Mouse (Mus musculus): ENCODE data around the gene Sowahb. TPM values are rescaled to one million over a fixed set of nuclear protein-coding genes. Genes with fewer than 3 reads are reported as not detected.

Gene Sowahb
- polyA plus RNA-seq, 1 experiment from 2014 or later: 1.3 TPM

- ATAC-seq (no peak), DNase-seq (ENCODE audit: low spot score) (no peak)
- no peak overlapping the region for H3K4me3 ChIP-seq (ENCODE audit: low read depth, low read length)
- H3K36me3 ChIP-seq (ENCODE audit: insufficient read depth, low read length): no peaks in the 10 kb centered on the region
- no peak overlapping the region for H3K4me2 ChIP-seq (replicated peaks; ENCODE audit: low read depth, low read length)
- H3K27ac ChIP-seq (ENCODE audit: low read length): no peak overlapping the region
- H3K9me3 ChIP-seq (ENCODE audit: low read length): no peaks in the 10 kb centered on the region
- H3K4me1 ChIP-seq (ENCODE audit: insufficient read depth, low read depth, low read length): peaks cover 6% of the 10 kb centered on the region; the same call in 1 of the 2 replicates
- no peaks in the 10 kb centered on the region for H3K27me3 ChIP-seq (replicated peaks; ENCODE audit: insufficient read depth, low read length)
- H3K9ac ChIP-seq (replicated peaks; ENCODE audit: low read depth): no peak overlapping the region
- TF ChIP-seq EP300 (IDR thresholded peaks at IDR 0.05) (no peak), CTCF (IDR thresholded peaks at IDR 0.05) (no peak)
- 91% methylated on average over 9 of the region's 9 CpGs for WGBS
Observed at GRCm38 (mm10) chr5:93008256-93008655, 36.6 kb downstream of the Sowahb start.

GRCm38 (mm10) chr5:93005815-93006341 is 38.9 kb downstream of the Sowahb start:
- ATAC-seq (peak; percentile 51), DNase-seq (ENCODE audit: low spot score) (peak; percentile 68)
- peak overlapping the region; percentile 29 for H3K4me3 ChIP-seq (ENCODE audit: low read depth, low read length)
- no peak overlapping the region for H3K9ac ChIP-seq (replicated peaks; ENCODE audit: low read depth)
- peak overlapping the region; percentile 55 for H3K4me2 ChIP-seq (replicated peaks; ENCODE audit: low read depth, low read length)
- 40% methylated on average over 14 of the region's 14 CpGs for WGBS
- no peaks in the 10 kb centered on the region for H3K9me3 ChIP-seq (ENCODE audit: low read length)
- no peak for TF ChIP-seq CTCF (IDR thresholded peaks at IDR 0.05)
- TF ChIP-seq EP300 (IDR thresholded peaks at IDR 0.05): 0 out of 2 replicates have a peak, but pooled peaks have one; percentile 7
- H3K27ac ChIP-seq (ENCODE audit: low read length): peak overlapping the region; percentile 57; the same call in 1 of the 2 replicates
- no peaks in the 10 kb centered on the region for H3K27me3 ChIP-seq (replicated peaks; ENCODE audit: insufficient read depth, low read length)
- H3K36me3 ChIP-seq (ENCODE audit: insufficient read depth, low read length): no peaks in the 10 kb centered on the region
- H3K4me1 ChIP-seq (ENCODE audit: insufficient read depth, low read depth, low read length): peaks cover 11% of the 10 kb centered on the region; the same call in 1 of the 2 replicates

- Histone ChIP-seq H3K4me2 (replicated peaks; ENCODE audit: low read depth, low read length) (peak overlapping the region; percentile 55), H3K27ac (ENCODE audit: low read length) (peak overlapping the region; percentile 57), H3K9ac (replicated peaks; ENCODE audit: low read depth) (no peak overlapping the region), H3K4me1 (ENCODE audit: insufficient read depth, low read depth, low read length) (peaks cover 11% of the 10 kb centered on the region; the same call in 1 of the 2 replicates), H3K27me3 (replicated peaks; ENCODE audit: insufficient read depth, low read length) (no peaks in the 10 kb centered on the region), H3K4me3 (ENCODE audit: low read depth, low read length) (peak overlapping the region; percentile 29), H3K36me3 (ENCODE audit: insufficient read depth, low read length) (no peaks in the 10 kb centered on the region), H3K9me3 (ENCODE audit: low read length) (no peaks in the 10 kb centered on the region)
- ATAC-seq (peak; percentile 62), DNase-seq (ENCODE audit: low spot score) (peak; percentile 72)
- 9% methylated on average over 19 of the region's 20 CpGs for WGBS
- TF ChIP-seq CTCF (IDR thresholded peaks at IDR 0.05) (no peak; the same call in 1 of the 2 replicates), EP300 (IDR thresholded peaks at IDR 0.05) (0 out of 2 replicates have a peak, but pooled peaks have one; percentile 23)
Observed at GRCm38 (mm10) chr5:93005229-93005814, 39.5 kb downstream of the Sowahb start.

GRCm38 (mm10) chr5:93002615-93003014 is 42.2 kb downstream of the Sowahb start:
- Histone ChIP-seq H3K4me2 (replicated peaks; ENCODE audit: low read depth, low read length) (no peak overlapping the region), H3K36me3 (ENCODE audit: insufficient read depth, low read length) (no peaks in the 10 kb centered on the region), H3K4me1 (ENCODE audit: insufficient read depth, low read depth, low read length) (peaks cover 15% of the 10 kb centered on the region; the same call in 1 of the 2 replicates), H3K27ac (ENCODE audit: low read length) (no peak overlapping the region), H3K27me3 (replicated peaks; ENCODE audit: insufficient read depth, low read length) (no peaks in the 10 kb centered on the region), H3K9ac (replicated peaks; ENCODE audit: low read depth) (no peak overlapping the region), H3K4me3 (ENCODE audit: low read depth, low read length) (no peak overlapping the region), H3K9me3 (ENCODE audit: low read length) (no peaks in the 10 kb centered on the region)
- no peak for ATAC-seq
- TF ChIP-seq EP300 (IDR thresholded peaks at IDR 0.05): no peak
- peak; percentile 19; the same call in 1 of the 2 replicates for TF ChIP-seq CTCF (IDR thresholded peaks at IDR 0.05)
- 94% methylated on average over 2 of the region's 2 CpGs for WGBS
- no peak for DNase-seq (ENCODE audit: low spot score)

GRCm38 (mm10) chr5:93000774-93001757 is 43.8 kb downstream of the Sowahb start:
- Histone ChIP-seq H3K36me3 (ENCODE audit: insufficient read depth, low read length) (no peaks in the 10 kb centered on the region), H3K4me2 (replicated peaks; ENCODE audit: low read depth, low read length) (no peak overlapping the region), H3K9ac (replicated peaks; ENCODE audit: low read depth) (no peak overlapping the region), H3K27me3 (replicated peaks; ENCODE audit: insufficient read depth, low read length) (no peaks in the 10 kb centered on the region), H3K4me3 (ENCODE audit: low read depth, low read length) (no peak overlapping the region), H3K9me3 (ENCODE audit: low read length) (no peaks in the 10 kb centered on the region), H3K4me1 (ENCODE audit: insufficient read depth, low read depth, low read length) (peaks cover 15% of the 10 kb centered on the region; the same call in 1 of the 2 replicates), H3K27ac (ENCODE audit: low read length) (peak overlapping the region; percentile 81)
- TF ChIP-seq CTCF (IDR thresholded peaks at IDR 0.05) (no peak), EP300 (IDR thresholded peaks at IDR 0.05) (peak; percentile 87)
- DNase-seq (ENCODE audit: low spot score) (peak; percentile 89), ATAC-seq (peak; percentile 65)
- 22% methylated on average over 17 of the region's 17 CpGs for WGBS

GRCm38 (mm10) chr5:93000060-93000459 is 44.8 kb downstream of the Sowahb start:
- Histone ChIP-seq H3K27ac (ENCODE audit: low read length) (peak overlapping the region; percentile 81), H3K36me3 (ENCODE audit: insufficient read depth, low read length) (no peaks in the 10 kb centered on the region), H3K27me3 (replicated peaks; ENCODE audit: insufficient read depth, low read length) (no peaks in the 10 kb centered on the region), H3K9ac (replicated peaks; ENCODE audit: low read depth) (no peak overlapping the region), H3K9me3 (ENCODE audit: low read length) (no peaks in the 10 kb centered on the region), H3K4me3 (ENCODE audit: low read depth, low read length) (no peak overlapping the region), H3K4me1 (ENCODE audit: insufficient read depth, low read depth, low read length) (peaks cover 9% of the 10 kb centered on the region; the same call in 1 of the 2 replicates), H3K4me2 (replicated peaks; ENCODE audit: low read depth, low read length) (no peak overlapping the region)
- TF ChIP-seq EP300 (IDR thresholded peaks at IDR 0.05) (no peak), CTCF (IDR thresholded peaks at IDR 0.05) (no peak)
- WGBS: 45% methylated on average over 6 of the region's 6 CpGs
- ATAC-seq: no peak
- peak; percentile 18 for DNase-seq (ENCODE audit: low spot score)

Data from lung, postnatal 0 days (tissue).